Mouse (Mus musculus) forebrain, embryonic 12.5 days (tissue): ENCODE data around the gene Faf1. TPM values are rescaled to one million over a fixed set of nuclear protein-coding genes. Genes with fewer than 3 reads are reported as not detected.

ENCODE experiments used
- ATAC-seq: fragments of 200-750 bp; cut with Nextera tagmentation; 2 replicates; pipeline ENCODE4 v1.8.0; 2017; ENCODE audit warnings: moderate TSS enrichment; ENCODE audit not compliant: low FRiP score
- H3K27ac ChIP-seq: fragments of 300-500 bp; sonication (generic); 2 replicates; pipeline ENCODE4 v1.5.1; 2016; ENCODE audit warnings: mild to moderate bottlenecking
- H3K27me3 ChIP-seq: fragments of 300-500 bp; sonication (generic); 2 replicates; pipeline ENCODE4 v1.6.1; 2016; ENCODE audit warnings: mild to moderate bottlenecking
- H3K36me3 ChIP-seq: fragments of 300-500 bp; sonication (generic); replicated peaks from 2 replicates; pipeline ENCODE4 v1.6.1; 2016; ENCODE audit warnings: mild to moderate bottlenecking
- H3K4me1 ChIP-seq: fragments of 300-500 bp; sonication (generic); 2 replicates; pipeline ENCODE4 v1.6.1; 2016
- H3K4me2 ChIP-seq: fragments of 300-500 bp; sonication (generic); 2 replicates; pipeline ENCODE4 v1.6.1; 2016; ENCODE audit warnings: mild to moderate bottlenecking, moderate library complexity
- H3K4me3 ChIP-seq: fragments of 300-500 bp; sonication (generic); replicated peaks from 2 replicates; pipeline ENCODE4 v1.5.1; 2016; ENCODE audit warnings: mild to moderate bottlenecking
- H3K9ac ChIP-seq: fragments of 300-500 bp; sonication (generic); 2 replicates; pipeline ENCODE4 v1.6.1; 2016; ENCODE audit warnings: mild to moderate bottlenecking
- H3K9me3 ChIP-seq: fragments of 300-500 bp; sonication (generic); 2 replicates; pipeline ENCODE4 v1.6.1; 2016
- WGBS: fragments of 180-500 bp; shearing (Covaris S2); methylation state at CpG from one replicate; pipeline ENCODE4 v1.1.7; 2016; 5-methylcytosine and 5-hydroxymethylcytosine counted together
- polyA plus RNA-seq: library from polyadenylated mRNA; unstranded; fragments of >200 nt; fragmentation: Nextera tagmentation; extraction: Ambion mirVana; gene quantifications from 2 replicates; pipeline ENCODE4 v1.2.1, GENCODE M21; 2016

Gene Faf1
- polyA plus RNA-seq, 1 experiment from 2014 or later: 43.2 TPM

DNA sequence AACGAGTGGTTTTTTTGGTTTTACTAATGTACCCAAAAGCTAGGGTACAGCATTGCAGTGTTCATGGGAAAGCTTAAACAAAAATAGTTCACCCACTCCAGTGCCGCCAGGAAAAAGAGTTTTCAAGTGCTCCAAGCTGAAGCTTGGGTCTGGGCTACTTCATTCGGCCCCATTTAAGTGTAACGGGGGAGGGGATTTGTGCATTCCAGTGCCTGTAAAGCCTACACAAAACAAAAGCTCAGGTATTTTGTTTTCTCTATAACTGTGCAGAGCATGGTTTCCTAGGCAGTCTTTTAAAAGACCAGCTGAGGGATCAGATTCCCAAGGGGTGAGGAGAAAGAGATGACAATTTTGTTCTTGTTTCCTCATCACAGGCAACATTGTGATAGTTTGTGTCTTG lies 207.9 kb downstream of the Faf1 start:
- 13% methylated on average over 4 of the region's 4 CpGs for WGBS
- Histone ChIP-seq H3K27ac (no peak overlapping the region), H3K4me1 (peaks cover 10% of the 10 kb centered on the region), H3K4me3 (no peak overlapping the region), H3K27me3 (no peaks in the 10 kb centered on the region), H3K36me3 (no peaks in the 10 kb centered on the region), H3K9ac (no peak overlapping the region), H3K4me2 (no peak overlapping the region), H3K9me3 (no peaks in the 10 kb centered on the region)
- ATAC-seq: no peak

DNA sequence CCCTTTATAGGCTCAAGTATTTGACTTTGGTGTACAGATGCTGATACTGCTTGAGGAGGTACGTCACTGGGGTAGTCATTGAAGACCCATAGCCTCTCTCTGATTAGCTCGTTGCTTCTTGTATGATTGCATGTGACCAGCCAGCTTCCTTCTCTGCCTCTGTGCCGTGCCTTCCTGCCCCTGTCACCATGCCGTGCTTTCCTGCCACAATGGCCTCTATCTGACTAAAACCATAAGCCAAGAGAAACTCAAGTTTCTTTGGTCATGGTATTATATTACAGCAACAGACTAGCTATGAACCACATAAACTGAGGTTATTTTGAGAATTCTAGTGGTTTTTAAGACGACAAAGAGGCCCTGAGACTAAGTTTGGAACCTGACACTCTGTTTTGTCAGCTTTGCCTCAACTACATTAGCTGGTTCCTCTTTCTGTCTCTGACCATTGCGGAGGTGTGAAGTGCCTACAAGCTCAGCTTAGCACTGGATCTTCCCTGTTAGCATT lies 211.5 kb downstream of the Faf1 start:
- Histone ChIP-seq H3K4me2 (no peak overlapping the region), H3K9ac (no peak overlapping the region), H3K4me3 (no peak overlapping the region), H3K27ac (no peak overlapping the region), H3K36me3 (peaks cover 11% of the 10 kb centered on the region), H3K4me1 (peaks cover 10% of the 10 kb centered on the region), H3K27me3 (no peaks in the 10 kb centered on the region), H3K9me3 (no peaks in the 10 kb centered on the region)
- 91% methylated on average over 6 of the region's 6 CpGs for WGBS
- ATAC-seq: no peak

DNA sequence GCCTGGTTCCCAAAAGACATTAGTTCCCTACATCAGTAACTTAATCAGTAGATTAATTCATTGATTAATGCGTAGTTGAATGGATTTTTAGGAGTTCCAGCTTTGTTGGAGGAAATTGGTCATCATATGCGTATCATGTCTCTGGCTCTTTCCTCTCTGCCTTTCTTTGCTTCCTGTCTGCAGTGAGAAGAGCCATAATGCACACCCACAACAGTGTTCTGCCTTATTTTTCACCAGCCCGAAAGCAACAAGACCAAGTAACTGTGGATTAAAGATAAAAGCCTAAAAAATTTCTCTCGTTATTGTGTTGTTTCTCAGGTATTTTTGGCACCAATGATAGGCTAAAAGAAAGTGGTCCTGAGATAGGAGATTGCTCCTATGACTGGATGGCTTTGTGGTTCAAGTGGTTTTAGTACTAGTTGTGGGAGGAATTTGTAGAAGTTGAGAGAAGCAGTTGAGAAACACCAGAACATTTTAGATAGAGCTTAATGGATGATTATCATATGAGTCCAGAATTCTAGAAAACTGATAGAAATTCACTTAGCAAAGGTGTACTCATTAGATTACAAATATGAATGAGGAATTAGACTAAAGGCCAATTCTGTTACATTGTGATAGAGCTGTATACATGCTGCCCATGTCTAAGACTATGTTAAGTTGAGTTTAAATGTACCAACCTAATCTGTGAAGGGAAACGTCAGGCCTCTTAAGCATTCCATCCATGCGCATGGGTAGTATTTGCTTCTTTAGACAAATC lies 221.6 kb downstream of the Faf1 start:
- no peak overlapping the region for H3K27ac ChIP-seq
- H3K4me1 ChIP-seq: no peaks in the 10 kb centered on the region
- H3K4me2 ChIP-seq: no peak overlapping the region
- H3K36me3 ChIP-seq: no peaks in the 10 kb centered on the region
- H3K9ac ChIP-seq: no peak overlapping the region
- H3K27me3 ChIP-seq: no peaks in the 10 kb centered on the region
- no peak overlapping the region for H3K4me3 ChIP-seq
- 94% methylated on average over 6 of the region's 6 CpGs for WGBS
- ATAC-seq: no peak
- H3K9me3 ChIP-seq: no peaks in the 10 kb centered on the region

- Histone ChIP-seq H3K27me3 (no peaks in the 10 kb centered on the region), H3K4me3 (no peak overlapping the region), H3K4me2 (no peak overlapping the region), H3K4me1 (no peaks in the 10 kb centered on the region), H3K9ac (no peak overlapping the region), H3K9me3 (no peaks in the 10 kb centered on the region), H3K36me3 (no peaks in the 10 kb centered on the region), H3K27ac (no peak overlapping the region)
- WGBS: 85% methylated on average over 2 of the region's 2 CpGs
- no peak for ATAC-seq
These were observed 224.7 kb downstream of the Faf1 start for GRCm38 (mm10) chr4:109901076-109901475.

- H3K4me1 ChIP-seq: no peaks in the 10 kb centered on the region
- no peaks in the 10 kb centered on the region for H3K27me3 ChIP-seq
- H3K27ac ChIP-seq: no peak overlapping the region
- no peak overlapping the region for H3K9ac ChIP-seq
- no peak for ATAC-seq
- H3K4me2 ChIP-seq: no peak overlapping the region
- no peak overlapping the region for H3K4me3 ChIP-seq
- no peaks in the 10 kb centered on the region for H3K9me3 ChIP-seq
- no peaks in the 10 kb centered on the region for H3K36me3 ChIP-seq
- WGBS: 96% methylated on average over 3 of the region's 3 CpGs
These were observed 228.1 kb downstream of the Faf1 start for GRCm38 (mm10) chr4:109904487-109904886.

DNA sequence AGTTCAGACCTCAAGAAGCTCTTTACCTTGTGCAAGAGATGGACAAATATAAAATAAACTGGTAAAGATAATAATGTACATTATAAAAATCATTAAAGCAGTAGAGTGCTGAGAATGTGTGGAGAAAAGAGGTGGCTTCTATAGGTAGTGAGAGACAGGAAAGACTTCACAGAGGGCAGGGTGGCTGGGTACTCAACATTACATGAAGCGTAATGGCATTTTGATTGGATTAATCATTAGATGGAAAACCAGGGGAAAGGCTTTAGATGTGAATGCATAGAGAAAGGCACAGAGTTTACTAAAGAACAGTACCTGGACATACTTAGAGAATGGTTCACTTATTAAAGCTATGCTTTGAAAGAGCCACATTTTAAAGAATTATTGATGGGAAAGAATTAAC lies 252.7 kb downstream of the Faf1 start:
- no peaks in the 10 kb centered on the region; the same call in 1 of the 2 replicates for H3K36me3 ChIP-seq
- 93% methylated on average over 1 of the region's 1 CpGs for WGBS
- H3K4me1 ChIP-seq: no peaks in the 10 kb centered on the region
- H3K4me3 ChIP-seq: no peak overlapping the region
- no peak overlapping the region for H3K4me2 ChIP-seq
- no peak for ATAC-seq
- no peak overlapping the region for H3K9ac ChIP-seq
- no peaks in the 10 kb centered on the region for H3K9me3 ChIP-seq
- no peaks in the 10 kb centered on the region for H3K27me3 ChIP-seq
- H3K27ac ChIP-seq: no peak overlapping the region

DNA sequence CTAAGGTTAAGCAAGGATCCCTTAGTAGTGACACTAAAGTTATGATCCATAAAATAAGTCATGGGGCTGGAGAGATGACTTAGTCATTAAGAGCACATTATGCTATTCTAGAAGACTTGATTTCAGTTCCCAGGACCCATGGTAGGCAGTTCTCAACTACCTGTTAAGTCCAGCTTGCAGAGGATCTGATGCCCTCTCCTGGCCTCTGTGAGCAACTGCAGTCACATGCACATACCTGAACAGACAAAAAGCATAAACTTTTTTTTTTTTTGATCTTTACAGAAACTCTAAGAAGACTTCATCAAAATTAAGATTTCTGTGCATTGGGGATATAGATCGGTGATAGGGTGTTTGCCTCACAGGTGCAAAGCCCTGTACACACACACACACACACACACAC lies 254.1 kb downstream of the Faf1 start:
- Histone ChIP-seq H3K9ac (no peak overlapping the region), H3K4me2 (no peak overlapping the region), H3K36me3 (no peaks in the 10 kb centered on the region), H3K4me3 (no peak overlapping the region), H3K27ac (no peak overlapping the region), H3K4me1 (no peaks in the 10 kb centered on the region), H3K9me3 (no peaks in the 10 kb centered on the region), H3K27me3 (0 out of 2 replicates have a peak, but pooled peaks cover under 1% of the 10 kb centered on the region)
- ATAC-seq: no peak
- WGBS: 91% methylated on average over 1 of the region's 1 CpGs

- 0 out of 2 replicates have a peak, but pooled peaks cover 3% of the 10 kb centered on the region for H3K27me3 ChIP-seq
- ATAC-seq: no peak
- no peaks in the 10 kb centered on the region for H3K4me1 ChIP-seq
- no peak overlapping the region for H3K9ac ChIP-seq
- no peaks in the 10 kb centered on the region for H3K9me3 ChIP-seq
- H3K4me3 ChIP-seq: no peak overlapping the region
- WGBS: 83% methylated on average over 1 of the region's 1 CpGs
- no peak overlapping the region for H3K27ac ChIP-seq
- H3K4me2 ChIP-seq: no peak overlapping the region
- H3K36me3 ChIP-seq: no peaks in the 10 kb centered on the region
These were observed 254.5 kb downstream of the Faf1 start for GRCm38 (mm10) chr4:109930935-109931334.

- no peak overlapping the region for H3K27ac ChIP-seq
- H3K4me1 ChIP-seq: peaks cover 11% of the 10 kb centered on the region
- H3K36me3 ChIP-seq: no peaks in the 10 kb centered on the region
- ATAC-seq: no peak
- H3K4me2 ChIP-seq: no peak overlapping the region
- 0 out of 2 replicates have a peak, but pooled peaks cover 7% of the 10 kb centered on the region for H3K27me3 ChIP-seq
- H3K9ac ChIP-seq: no peak overlapping the region
- H3K4me3 ChIP-seq: no peak overlapping the region
- WGBS: 98% methylated on average over 3 of the region's 3 CpGs
- no peaks in the 10 kb centered on the region for H3K9me3 ChIP-seq
These were observed 260.2 kb downstream of the Faf1 start for GRCm38 (mm10) chr4:109936557-109936956.

- Histone ChIP-seq H3K4me2 (no peak overlapping the region), H3K4me1 (peaks cover 11% of the 10 kb centered on the region), H3K9ac (no peak overlapping the region), H3K4me3 (no peak overlapping the region), H3K36me3 (no peaks in the 10 kb centered on the region), H3K27me3 (0 out of 2 replicates have a peak, but pooled peaks cover 7% of the 10 kb centered on the region), H3K27ac (no peak overlapping the region), H3K9me3 (no peaks in the 10 kb centered on the region)
- peak; percentile 55; the same call in 1 of the 2 replicates for ATAC-seq
These were observed 262.9 kb downstream of the Faf1 start for GRCm38 (mm10) chr4:109939291-109939690.

DNA sequence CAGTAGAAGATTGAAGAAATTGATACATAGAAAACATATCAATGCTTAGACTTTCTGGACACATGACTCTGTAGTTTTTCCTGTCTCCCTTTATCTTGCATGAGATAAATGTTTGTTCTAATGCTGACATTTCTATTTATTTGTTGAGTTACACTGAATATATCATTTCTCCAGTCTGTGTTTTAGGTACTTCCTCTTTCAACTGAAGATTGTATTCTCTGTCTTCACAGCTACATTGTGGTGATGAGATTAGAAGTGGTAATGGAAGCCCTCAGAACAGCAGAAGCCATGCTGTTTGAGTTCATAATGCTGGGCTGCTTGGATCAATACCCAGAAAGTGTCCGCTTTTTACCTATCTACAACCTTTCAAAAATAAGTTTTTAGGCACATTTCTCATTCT lies 269.2 kb downstream of the Faf1 start:
- H3K9me3 ChIP-seq: no peaks in the 10 kb centered on the region
- H3K27ac ChIP-seq: no peak overlapping the region
- H3K36me3 ChIP-seq: no peaks in the 10 kb centered on the region
- H3K4me1 ChIP-seq: no peaks in the 10 kb centered on the region
- no peak overlapping the region for H3K4me2 ChIP-seq
- no peak overlapping the region for H3K4me3 ChIP-seq
- no peak overlapping the region for H3K9ac ChIP-seq
- ATAC-seq: no peak
- 100% methylated on average over 1 of the region's 1 CpGs for WGBS
- H3K27me3 ChIP-seq: 0 out of 2 replicates have a peak, but pooled peaks cover 1% of the 10 kb centered on the region

- Histone ChIP-seq H3K4me3 (no peak overlapping the region), H3K27me3 (no peaks in the 10 kb centered on the region), H3K9me3 (no peaks in the 10 kb centered on the region), H3K36me3 (no peaks in the 10 kb centered on the region), H3K9ac (no peak overlapping the region), H3K27ac (no peak overlapping the region), H3K4me1 (peaks cover 5% of the 10 kb centered on the region; the same call in 1 of the 2 replicates), H3K4me2 (no peak overlapping the region)
- no peak for ATAC-seq
- WGBS: 96% methylated on average over 3 of the region's 3 CpGs
These were observed 272.9 kb downstream of the Faf1 start for GRCm38 (mm10) chr4:109949307-109949706.

DNA sequence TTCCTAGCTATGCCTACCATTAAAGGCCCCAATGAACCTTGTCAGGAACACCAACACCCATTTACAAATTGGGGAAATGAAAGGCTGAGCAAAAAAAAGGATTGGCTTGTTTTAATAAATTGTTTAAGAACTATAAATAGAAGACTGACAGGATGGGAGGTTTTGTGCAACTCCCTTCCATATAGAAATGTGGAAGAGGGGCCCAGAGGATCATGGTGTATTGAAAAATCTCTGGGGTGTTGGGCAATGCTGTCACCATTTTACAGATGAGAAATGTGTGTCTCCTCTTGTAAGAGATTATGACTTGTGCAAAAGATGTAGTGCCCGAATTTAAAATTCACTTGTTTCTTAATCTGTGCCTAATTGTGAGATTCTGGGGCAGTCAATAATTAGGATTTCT lies 277.1 kb downstream of the Faf1 start:
- no peaks in the 10 kb centered on the region for H3K9me3 ChIP-seq
- ATAC-seq: no peak
- WGBS: 75% methylated on average over 1 of the region's 1 CpGs
- no peak overlapping the region for H3K4me3 ChIP-seq
- no peaks in the 10 kb centered on the region for H3K27me3 ChIP-seq
- H3K4me1 ChIP-seq: peaks cover 5% of the 10 kb centered on the region; the same call in 1 of the 2 replicates
- no peaks in the 10 kb centered on the region for H3K36me3 ChIP-seq
- H3K9ac ChIP-seq: no peak overlapping the region
- H3K27ac ChIP-seq: no peak overlapping the region
- no peak overlapping the region for H3K4me2 ChIP-seq
